Comparison of ENCODE assay signal across 10 mouse cellular contexts in genomic region chr5:146299520-146299870, GRCm38 (mm10).
DNase-seq lines count a peak whose midpoint lies in the region; TF ChIP-seq lines count a peak whose summit lies in the region.
"Had no signal": no experiment of that assay in that cellular context is flagged by ENCODE, and none has a peak within 500 bp of the region (broad histone marks: within the 10 kb centered on the region; RNA-seq: fewer than 3 reads in every experiment).

No protein-coding gene starts in this region.

- TF ChIP-seq POLR2A in embryonic fibroblast, embryonic 13.5 days (IDR thresholded peaks at IDR 0.05; ENCODE audit: low read depth, low read length): no peak

- H3K9me3 ChIP-seq in heart, embryonic 10.5 days: no peaks in the 10 kb centered on the region
- H3K9me3 ChIP-seq: embryonic facial prominence, embryonic 12.5 days; stomach, embryonic 15.5 days had no signal

- WGBS in heart, embryonic 10.5 days: 88% methylated on average over 8 of the region's 8 CpGs

- H3K4me3 ChIP-seq in heart, embryonic 10.5 days: no peak overlapping the region
- H3K4me3 ChIP-seq in embryonic fibroblast, embryonic 13.5 days (ENCODE audit: insufficient read depth, low read length): no peak overlapping the region
- H3K4me3 ChIP-seq: embryonic facial prominence, embryonic 12.5 days; stomach, embryonic 15.5 days had no signal

- no peak overlapping the region for H3K27ac ChIP-seq in heart, embryonic 10.5 days
- peak overlapping the region; percentile 14; the same call in 1 of the 2 replicates for H3K27ac ChIP-seq in embryonic fibroblast, embryonic 13.5 days (ENCODE audit: insufficient read depth, low read length)
- H3K27ac ChIP-seq: embryonic facial prominence, embryonic 12.5 days; stomach, embryonic 15.5 days had no signal

- H3K4me1 ChIP-seq in heart, embryonic 10.5 days: no peaks in the 10 kb centered on the region
- peaks cover 11% of the 10 kb centered on the region; the same call in 1 of the 2 replicates for H3K4me1 ChIP-seq in embryonic fibroblast, embryonic 13.5 days (ENCODE audit: control insufficient read depth, insufficient read depth, low read length)
- H3K4me1 ChIP-seq: embryonic facial prominence, embryonic 12.5 days; stomach, embryonic 15.5 days had no signal

- peaks cover 78% of the 10 kb centered on the region for H3K36me3 ChIP-seq in heart, embryonic 10.5 days

- TF ChIP-seq CTCF in embryonic fibroblast, embryonic 13.5 days (IDR thresholded peaks at IDR 0.05; ENCODE audit: borderline replicate concordance, insufficient read depth, low read length): no peak

- DNase-seq in heart, adult 11 months: peak; percentile 95
- DNase-seq in heart, embryonic 10.5 days (ENCODE audit: low spot score): no peak
- peak; percentile 60 for DNase-seq in right cerebral cortex, postnatal 4 days
- no peak for DNase-seq in right cerebral cortex, postnatal 36 days (ENCODE audit: low spot score in 2 of 2)
- DNase-seq in lung, postnatal 36 days: peak; percentile 61
- DNase-seq in urinary bladder, postnatal 10 days (ENCODE audit: low spot score): no peak
- DNase-seq in MN1 (ENCODE audit: low spot score): no peak

- H3K27me3 ChIP-seq in heart, embryonic 10.5 days (ENCODE audit: insufficient read depth, poor library complexity, severe bottlenecking): no peaks in the 10 kb centered on the region
- H3K27me3 ChIP-seq: embryonic facial prominence, embryonic 12.5 days; stomach, embryonic 15.5 days had no signal

Comparison
In these comparisons a context has a peak if more than half of its experiments do, and no peak if none do; other contexts are left out.
1. DNase-seq: peak in heart, adult 11 months (single experiment), right cerebral cortex, postnatal 4 days (single experiment) and lung, postnatal 36 days (single experiment); none in heart, embryonic 10.5 days (single experiment), right cerebral cortex, postnatal 36 days (0 of 2), urinary bladder, postnatal 10 days (single experiment) and MN1 (single experiment).